Mouse (Mus musculus) heart, postnatal 0 days (tissue): Measurements from ENCODE around the gene Endog. TPM values are rescaled to one million over a fixed set of nuclear protein-coding genes. Genes with fewer than 3 reads are reported as not detected.
"Not testable (repeated sequence)": the region's sequence is repeated elsewhere in the genome, so short reads cannot be mapped to it uniquely, and the experiment has no call there.

Source experiments
- ATAC-seq: fragments of 200-750 bp; cut with Nextera tagmentation; 2 replicates; pipeline ENCODE4 v1.8.0; 2017; ENCODE audit warnings: low read depth, moderate number of reproducible peaks, moderate library complexity; ENCODE audit not compliant: insufficient read depth
- DNase-seq: peaks from one replicate; pipeline ENCODE4 v3.0.0-alpha.2; 2016; ENCODE audit warnings: low spot score
- H3K27ac ChIP-seq: fragments of 300-500 bp; sonication (generic); 2 replicates; pipeline ENCODE4 v1.5.1; 2014; ENCODE audit warnings: low read depth, mild to moderate bottlenecking
- H3K27me3 ChIP-seq: fragments of 300-500 bp; sonication (generic); 2 replicates; pipeline ENCODE4 v1.6.1; 2014; ENCODE audit warnings: low read length, mixed read lengths; ENCODE audit not compliant: control insufficient read depth, insufficient read depth
- H3K36me3 ChIP-seq: fragments of 300-500 bp; sonication (generic); replicated peaks from 2 replicates; pipeline ENCODE4 v1.6.1; 2014; ENCODE audit warnings: low read length, mixed read lengths; ENCODE audit not compliant: control insufficient read depth, insufficient read depth
- H3K4me1 ChIP-seq: fragments of 300-500 bp; sonication (generic); 2 replicates; pipeline ENCODE4 v1.6.1; 2014; ENCODE audit warnings: antibody characterized with exemption; ENCODE audit not compliant: control insufficient read depth, insufficient read depth
- H3K4me2 ChIP-seq: fragments of 300-500 bp; sonication (generic); 2 replicates; pipeline ENCODE4 v1.6.1; 2014; ENCODE audit warnings: low read depth, mild to moderate bottlenecking, low read length, moderate library complexity
- H3K4me3 ChIP-seq: fragments of 300-500 bp; sonication (generic); 2 replicates; pipeline ENCODE4 v1.5.1; 2014; ENCODE audit warnings: low read depth, low read length
- H3K9ac ChIP-seq: fragments of 300-500 bp; sonication (generic); replicated peaks from 2 replicates; pipeline ENCODE4 v1.6.1; 2014; ENCODE audit warnings: low read depth, low read length, mixed read lengths
- H3K9me3 ChIP-seq: fragments of 300-500 bp; sonication (generic); replicated peaks from 2 replicates; pipeline ENCODE4 v1.6.1; 2016; ENCODE audit warnings: low read length; ENCODE audit not compliant: control insufficient read depth
- CTCF ChIP-seq: IDR thresholded peaks from 2 replicates; pipeline ENCODE4 v1.5.1; 2016; ENCODE audit warnings: antibody characterized with exemption, control low read depth, low read depth
- EP300 ChIP-seq: IDR thresholded peaks from 2 replicates; pipeline ENCODE4 v1.6.1; 2016; ENCODE audit warnings: antibody characterized with exemption, low read depth
- WGBS: fragments of 180-500 bp; shearing (Covaris S2); extraction: QIAGEN DNeasy Blood & Tissue Kit; methylation state at CpG from one replicate; pipeline ENCODE4 v1.1.7; 2014; 5-methylcytosine and 5-hydroxymethylcytosine counted together
- polyA plus RNA-seq: library from polyadenylated mRNA; unstranded; fragments of >200 nt; fragmentation: Nextera tagmentation; extraction: Ambion mirVana; gene quantifications from 2 replicates; pipeline ENCODE4 v1.2.1, GENCODE M21; 2015
- total RNA-seq: library from RNA; depleted of rRNA; stranded (reverse); fragments of >200 nt; gene quantifications from 2 replicates; pipeline ENCODE4 v1.2.3, GENCODE M21; 2014; ENCODE audit warnings: low replicate concordance

Gene Endog
- total and polyA plus RNA-seq, 2 experiments from 2014 or later: 72.9 to 127 TPM

DNA sequence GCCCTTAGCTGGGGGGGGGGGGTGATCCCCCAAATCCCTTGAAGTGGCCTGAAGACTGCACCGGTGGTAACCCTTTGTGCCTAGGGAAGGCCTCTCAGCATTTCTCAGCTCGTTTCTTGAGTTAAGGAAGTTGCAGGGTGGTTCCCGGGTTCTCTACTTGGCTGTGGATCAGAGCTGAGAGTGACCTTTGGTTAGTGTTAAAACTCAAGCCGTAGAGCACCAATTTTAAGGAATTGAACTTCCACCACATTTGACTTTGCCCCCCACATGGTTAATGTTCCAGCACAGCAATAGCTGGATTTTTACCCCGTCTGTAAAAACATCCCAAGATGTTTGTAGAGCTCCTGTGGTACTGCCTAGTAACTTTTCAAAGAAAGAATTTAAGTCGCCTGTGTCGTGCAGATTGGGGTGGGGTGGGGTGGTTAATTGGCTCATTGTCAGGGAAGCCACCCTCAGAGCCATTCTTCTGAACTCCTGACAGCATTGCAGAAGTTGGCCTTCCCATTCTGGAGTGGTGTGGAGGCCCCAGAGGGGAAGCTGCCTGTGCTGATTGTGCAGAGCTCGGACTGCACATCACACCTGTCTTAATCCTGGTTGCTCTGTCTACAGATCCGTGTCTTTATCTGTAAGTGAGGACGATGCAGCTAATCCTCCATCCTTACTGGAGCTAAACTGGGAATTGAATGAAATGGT lies 36.2 kb upstream of the Endog start:
- Histone ChIP-seq H3K27ac (peak overlapping the region; percentile 83; the same call in 1 of the 2 replicates), H3K9me3 (no peaks in the 10 kb centered on the region), H3K27me3 (no peaks in the 10 kb centered on the region), H3K4me2 (peak overlapping the region; percentile 95), H3K36me3 (peaks cover 20% of the 10 kb centered on the region), H3K4me3 (peak overlapping the region; percentile 86), H3K4me1 (peaks cover 20% of the 10 kb centered on the region), H3K9ac (peak overlapping the region; percentile 79; the same call in 1 of the 2 replicates)
- no peak for TF ChIP-seq CTCF
- TF ChIP-seq EP300: no peak
- ATAC-seq: no peak
- DNase-seq: no peak
- WGBS: 56% methylated on average over 10 of the region's 10 CpGs

DNA sequence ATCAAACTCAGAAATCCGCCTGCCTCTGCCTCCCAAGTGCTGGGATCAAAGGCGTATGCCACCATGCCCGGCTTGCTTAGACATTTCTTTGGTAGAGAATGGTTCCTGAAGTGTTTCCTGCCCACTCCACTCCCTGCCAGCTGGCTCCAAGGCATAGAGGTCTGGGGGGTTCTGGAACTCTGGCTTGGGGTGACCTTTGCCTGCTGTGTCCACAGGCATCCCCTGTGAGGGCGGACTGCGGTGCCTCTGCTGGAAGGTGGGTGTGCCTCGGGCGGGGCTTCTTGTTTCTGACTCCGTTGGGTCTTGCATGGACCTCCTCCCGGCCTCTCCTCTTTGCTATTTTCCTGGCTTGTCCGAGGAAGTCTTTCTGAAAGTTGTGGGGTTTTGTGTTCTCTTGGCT lies 34.8 kb upstream of the Endog start:
- no peak overlapping the region for H3K4me2 ChIP-seq
- peaks cover 33% of the 10 kb centered on the region for H3K36me3 ChIP-seq
- no peak overlapping the region for H3K4me3 ChIP-seq
- TF ChIP-seq EP300 (no peak), CTCF (no peak)
- DNase-seq (no peak), ATAC-seq (no peak)
- no peak overlapping the region for H3K27ac ChIP-seq
- whole genome bisulfite sequencing: 90% methylated on average over 10 of the region's 10 CpGs
- no peaks in the 10 kb centered on the region for H3K27me3 ChIP-seq
- H3K4me1 ChIP-seq: peaks cover 20% of the 10 kb centered on the region
- no peak overlapping the region for H3K9ac ChIP-seq
- H3K9me3 ChIP-seq: no peaks in the 10 kb centered on the region

- ATAC-seq, H3K27me3 ChIP-seq, H3K4me3 ChIP-seq, H3K4me1 ChIP-seq, H3K9ac ChIP-seq, H3K27ac ChIP-seq, H3K4me2 ChIP-seq, DNase-seq, H3K9me3 ChIP-seq: not testable (repeated sequence)
- H3K36me3 ChIP-seq: peaks cover 67% of the 10 kb centered on the region
- WGBS: 74% methylated on average over 4 of the region's 4 CpGs
Observed at GRCm38 (mm10) chr2:30140021-30140420, 31.3 kb upstream of the Endog start.

DNA sequence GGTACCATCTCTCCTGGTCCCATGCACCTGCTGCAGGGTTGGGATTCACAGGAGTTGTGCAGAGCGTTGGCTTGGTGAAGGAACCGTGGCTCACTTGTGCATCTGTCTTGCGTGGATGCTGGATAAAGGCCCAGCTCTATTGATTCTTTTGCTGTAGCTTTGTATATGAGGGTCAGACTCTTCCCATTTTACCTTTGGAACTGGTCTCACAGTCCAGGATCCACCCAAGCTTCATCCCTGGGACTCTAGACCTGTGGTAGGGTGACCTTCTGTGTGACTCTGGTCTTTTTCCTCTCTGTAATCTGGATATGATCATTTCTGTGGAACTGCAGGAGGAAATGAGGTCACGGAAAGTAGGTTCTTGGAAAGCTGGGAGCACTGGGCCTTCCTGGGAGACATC lies 26.9 kb upstream of the Endog start:
- H3K9me3 ChIP-seq: no peaks in the 10 kb centered on the region
- 97% methylated on average over 4 of the region's 4 CpGs for WGBS
- H3K4me2 ChIP-seq: no peak overlapping the region
- DNase-seq: no peak
- H3K27ac ChIP-seq: no peak overlapping the region
- no peak overlapping the region for H3K9ac ChIP-seq
- TF ChIP-seq CTCF: no peak
- no peak overlapping the region for H3K4me3 ChIP-seq
- no peaks in the 10 kb centered on the region for H3K27me3 ChIP-seq
- ATAC-seq: no peak
- no peaks in the 10 kb centered on the region for H3K4me1 ChIP-seq
- peaks cover 89% of the 10 kb centered on the region for H3K36me3 ChIP-seq

DNA sequence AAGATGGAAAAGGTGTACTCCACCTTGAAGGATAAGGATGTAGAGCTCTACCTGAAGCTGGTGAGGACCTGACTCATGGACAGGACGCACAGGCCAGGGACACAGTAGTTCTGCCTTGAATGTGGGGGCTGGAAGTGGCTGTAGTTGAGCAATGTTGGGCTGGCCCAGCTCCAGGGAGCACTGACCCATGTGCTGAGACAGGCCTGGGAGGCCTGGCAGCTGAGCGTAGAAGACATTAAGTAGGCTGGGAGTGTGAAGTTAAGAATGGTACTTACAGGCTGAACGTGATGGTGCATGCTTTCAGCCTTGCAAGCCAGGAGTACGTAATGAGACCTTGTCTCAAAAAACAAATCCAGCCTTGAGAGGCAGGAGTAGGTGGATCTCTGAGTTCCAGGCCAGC lies 23.8 kb upstream of the Endog start:
- no peak overlapping the region for H3K4me3 ChIP-seq
- DNase-seq (no peak), ATAC-seq (no peak)
- 83% methylated on average over 4 of the region's 4 CpGs for WGBS
- no peak overlapping the region for H3K4me2 ChIP-seq
- H3K27ac ChIP-seq: no peak overlapping the region
- H3K36me3 ChIP-seq: peaks cover 89% of the 10 kb centered on the region
- no peaks in the 10 kb centered on the region for H3K9me3 ChIP-seq
- H3K9ac ChIP-seq: no peak overlapping the region
- no peaks in the 10 kb centered on the region for H3K4me1 ChIP-seq
- no peaks in the 10 kb centered on the region for H3K27me3 ChIP-seq
- TF ChIP-seq EP300: no peak

GRCm38 (mm10) chr2:30151840-30152239 lies 19.5 kb upstream of the Endog start:
- Histone ChIP-seq H3K36me3 (peaks cover 50% of the 10 kb centered on the region), H3K4me3 (no peak overlapping the region), H3K4me1 (no peaks in the 10 kb centered on the region), H3K4me2 (no peak overlapping the region), H3K9ac (no peak overlapping the region), H3K27ac (no peak overlapping the region), H3K9me3 (no peaks in the 10 kb centered on the region), H3K27me3 (no peaks in the 10 kb centered on the region)
- TF ChIP-seq CTCF: no peak
- TF ChIP-seq EP300: no peak
- no peak for ATAC-seq
- no peak for DNase-seq
- 85% methylated on average over 11 of the region's 11 CpGs for WGBS
